Mouse (Mus musculus): ENCODE data around the gene Inpp5k. TPM values are rescaled to one million over a fixed set of nuclear protein-coding genes. Genes with fewer than 3 reads are reported as not detected.

Gene Inpp5k
- polyA plus RNA-seq (2016; fragmentation: Nextera tagmentation; extraction: Ambion mirVana): 18.6 and 20.1 TPM in 2 replicates

- peak; percentile 99 for ATAC-seq (ENCODE audit: insufficient number of reproducible peaks, insufficient read depth, low FRiP score, low TSS enrichment, low read depth)
- Histone ChIP-seq H3K36me3 (peaks cover 29% of the 10 kb centered on the region), H3K9ac (replicated peaks) (peak within 1 kb of the TSS; percentile 64), H3K27me3 (no peaks in the 10 kb centered on the region), H3K27ac (peak within 1 kb of the TSS; percentile 78), H3K9me3 (no peaks in the 10 kb centered on the region), H3K4me1 (replicated peaks) (peaks cover 20% of the 10 kb centered on the region), H3K4me2 (peak within 1 kb of the TSS; percentile 81), H3K4me3 (replicated peaks) (peak within 1 kb of the TSS; percentile 70)
- WGBS: under 1% methylated on average over 53 of the region's 53 CpGs
Observed at GRCm38 (mm10) chr11:75630645-75631229, at the start of gene Inpp5k. Inpp5k (plus strand) TSS chr11:75630988.

DNA sequence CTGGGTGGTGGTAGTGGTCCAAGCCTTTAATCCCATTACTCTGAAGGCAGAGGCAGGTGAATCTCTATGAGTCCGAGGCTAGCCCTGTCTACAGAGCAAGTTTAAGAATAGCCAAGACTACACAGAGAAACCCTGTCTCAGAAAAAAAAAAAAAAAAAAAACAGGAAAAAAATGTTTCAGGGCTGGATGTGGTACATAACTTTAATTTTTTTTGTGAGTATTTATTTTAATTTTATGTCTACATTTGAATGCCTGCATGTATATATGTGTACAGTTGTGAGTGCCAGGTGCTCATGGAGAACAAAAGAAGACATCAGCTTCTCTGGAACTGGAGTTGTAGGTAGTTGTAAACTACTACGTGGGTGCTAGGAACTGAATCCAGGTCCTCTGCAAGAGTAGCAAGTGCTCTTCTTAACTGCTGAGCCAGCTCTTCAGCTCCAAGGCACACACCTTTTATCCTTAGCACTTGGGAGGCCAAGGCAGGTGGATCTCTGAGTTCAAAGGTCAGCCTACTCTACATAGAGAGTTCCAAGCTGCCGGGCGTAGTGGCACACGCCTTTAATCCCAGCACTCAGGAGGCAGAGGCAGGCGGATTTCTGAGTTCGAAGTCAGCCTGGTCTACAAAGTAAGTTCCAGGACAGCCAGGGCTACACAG lies 49.2 kb upstream of the Inpp5k start:
- H3K27me3 ChIP-seq: no peaks in the 10 kb centered on the region
- no peaks in the 10 kb centered on the region for H3K4me1 ChIP-seq (replicated peaks)
- H3K9me3 ChIP-seq: no peaks in the 10 kb centered on the region
- 90% methylated on average over 7 of the region's 7 CpGs for WGBS
- no peak overlapping the region for H3K4me3 ChIP-seq (replicated peaks)
- ATAC-seq (ENCODE audit: insufficient number of reproducible peaks, insufficient read depth, low FRiP score, low TSS enrichment, low read depth): no peak
- no peak overlapping the region for H3K27ac ChIP-seq
- H3K36me3 ChIP-seq: no peaks in the 10 kb centered on the region
- H3K4me2 ChIP-seq: no peak overlapping the region
- no peak overlapping the region for H3K9ac ChIP-seq (replicated peaks)

DNA sequence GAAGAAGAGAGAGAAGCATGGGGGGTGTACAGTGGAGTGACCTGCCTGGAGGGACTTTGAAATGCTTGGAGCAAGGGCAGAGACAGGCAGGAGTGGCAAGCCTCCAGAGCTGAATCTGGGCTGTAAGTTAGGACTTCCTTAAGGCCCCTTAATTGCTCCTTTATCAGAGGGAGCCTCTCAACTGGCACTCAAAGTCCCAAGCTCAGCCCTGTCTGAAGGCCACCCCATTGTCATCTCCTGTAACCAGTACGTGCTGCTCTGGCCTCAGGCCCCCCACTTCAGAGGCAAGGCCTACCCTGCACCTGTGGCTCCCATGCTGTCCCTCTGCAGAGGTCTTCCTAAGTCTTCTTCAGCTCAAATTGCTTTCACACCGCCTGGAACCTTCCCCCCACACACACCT lies 47.3 kb upstream of the Inpp5k start:
- no peak overlapping the region for H3K9ac ChIP-seq (replicated peaks)
- peaks cover 2% of the 10 kb centered on the region for H3K4me1 ChIP-seq (replicated peaks)
- H3K4me3 ChIP-seq (replicated peaks): no peak overlapping the region
- WGBS: 68% methylated on average over 2 of the region's 2 CpGs
- no peak for ATAC-seq (ENCODE audit: insufficient number of reproducible peaks, insufficient read depth, low FRiP score, low TSS enrichment, low read depth)
- no peaks in the 10 kb centered on the region for H3K9me3 ChIP-seq
- H3K4me2 ChIP-seq: no peak overlapping the region
- H3K27ac ChIP-seq: no peak overlapping the region
- H3K27me3 ChIP-seq: no peaks in the 10 kb centered on the region
- H3K36me3 ChIP-seq: no peaks in the 10 kb centered on the region

GRCm38 (mm10) chr11:75585061-75585460 lies 45.7 kb upstream of the Inpp5k start:
- Histone ChIP-seq H3K9ac (replicated peaks) (no peak overlapping the region), H3K4me3 (replicated peaks) (no peak overlapping the region), H3K27ac (no peak overlapping the region), H3K9me3 (no peaks in the 10 kb centered on the region), H3K27me3 (no peaks in the 10 kb centered on the region), H3K4me2 (no peak overlapping the region), H3K4me1 (replicated peaks) (peaks cover 17% of the 10 kb centered on the region), H3K36me3 (no peaks in the 10 kb centered on the region)
- ATAC-seq (ENCODE audit: insufficient number of reproducible peaks, insufficient read depth, low FRiP score, low TSS enrichment, low read depth): no peak
- 71% methylated on average over 4 of the region's 4 CpGs for WGBS

- ATAC-seq (ENCODE audit: insufficient number of reproducible peaks, insufficient read depth, low FRiP score, low TSS enrichment, low read depth): no peak
- no peak overlapping the region for H3K4me3 ChIP-seq (replicated peaks)
- WGBS: 78% methylated on average over 5 of the region's 5 CpGs
Observed at GRCm38 (mm10) chr11:75585978-75586377, 44.8 kb upstream of the Inpp5k start.

GRCm38 (mm10) chr11:75586963-75587362 lies 43.8 kb upstream of the Inpp5k start:
- 81% methylated on average over 5 of the region's 5 CpGs for WGBS

More at GRCm38 (mm10) chr11:75585978-75586377, 44.8 kb upstream of the Inpp5k start:
- Histone ChIP-seq H3K27ac (no peak overlapping the region), H3K36me3 (no peaks in the 10 kb centered on the region), H3K27me3 (no peaks in the 10 kb centered on the region), H3K9me3 (no peaks in the 10 kb centered on the region), H3K9ac (replicated peaks) (no peak overlapping the region), H3K4me2 (no peak overlapping the region), H3K4me1 (replicated peaks) (peaks cover 20% of the 10 kb centered on the region)

DNA sequence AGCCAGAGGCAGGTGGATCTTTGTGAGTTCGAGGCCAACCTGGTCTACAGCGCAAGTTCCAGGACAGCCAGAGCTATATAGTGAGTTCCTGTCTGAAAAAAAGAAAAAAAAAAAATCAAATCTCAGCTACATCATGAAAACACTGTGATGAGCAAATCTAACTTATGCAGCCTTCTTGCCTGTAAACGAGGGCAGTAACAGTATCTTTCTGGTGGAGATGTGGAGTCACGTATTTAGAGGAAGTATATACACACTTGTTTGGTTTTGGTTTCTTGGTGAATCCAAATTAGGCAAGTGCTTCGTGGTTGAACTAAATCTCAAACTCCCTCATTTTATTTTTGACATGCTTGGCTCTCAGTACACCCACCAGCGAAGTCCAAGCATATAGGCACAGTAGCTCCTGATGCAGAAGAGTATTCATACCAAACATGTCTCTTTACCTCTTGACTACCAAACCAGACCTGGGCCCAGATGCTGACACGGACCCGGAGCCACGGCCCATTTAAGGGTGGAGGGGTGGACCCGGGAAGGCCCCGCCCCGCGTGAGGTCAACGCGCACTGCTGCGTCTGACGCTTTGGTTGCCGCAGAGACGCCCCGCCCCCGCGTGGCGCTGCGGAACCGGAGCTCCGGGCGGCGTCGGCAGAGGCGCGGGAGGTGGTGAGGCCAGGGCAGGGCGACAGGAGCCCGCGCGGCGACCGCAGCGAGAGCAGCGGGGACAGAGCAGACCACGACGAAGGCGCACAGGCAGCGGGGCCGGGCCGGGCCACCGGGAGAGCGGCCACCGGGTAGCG lies 43.1 kb upstream of the Inpp5k start, which contains the start of gene Pitpna:
Pitpna (plus strand) TSS at position 605 of the 792 bp plus-strand sequence.
- Histone ChIP-seq H3K4me3 (replicated peaks) (peak within 1 kb of the TSS; percentile 95), H3K36me3 (peaks cover 8% of the 10 kb centered on the region), H3K9me3 (no peaks in the 10 kb centered on the region), H3K4me1 (replicated peaks) (peaks cover 20% of the 10 kb centered on the region), H3K4me2 (peak within 1 kb of the TSS; percentile 95), H3K27me3 (no peaks in the 10 kb centered on the region), H3K9ac (replicated peaks) (peak within 1 kb of the TSS; percentile 97), H3K27ac (peak within 1 kb of the TSS; percentile 87)
- peak; percentile 87 for ATAC-seq (ENCODE audit: insufficient number of reproducible peaks, insufficient read depth, low FRiP score, low TSS enrichment, low read depth)
- 6% methylated on average over 48 of the region's 49 CpGs for WGBS

More at GRCm38 (mm10) chr11:75586963-75587362, 43.8 kb upstream of the Inpp5k start:
- peaks cover under 1% of the 10 kb centered on the region; the same call in 1 of the 2 replicates for H3K36me3 ChIP-seq
- peak overlapping the region; percentile 40; the same call in 1 of the 2 replicates for H3K9ac ChIP-seq (replicated peaks)
- ATAC-seq (ENCODE audit: insufficient number of reproducible peaks, insufficient read depth, low FRiP score, low TSS enrichment, low read depth): no peak
- H3K4me2 ChIP-seq: no peak overlapping the region
- H3K4me1 ChIP-seq (replicated peaks): peaks cover 20% of the 10 kb centered on the region
- no peaks in the 10 kb centered on the region for H3K9me3 ChIP-seq
- H3K27me3 ChIP-seq: no peaks in the 10 kb centered on the region
- H3K27ac ChIP-seq: no peak overlapping the region
- H3K4me3 ChIP-seq (replicated peaks): no peak overlapping the region

DNA sequence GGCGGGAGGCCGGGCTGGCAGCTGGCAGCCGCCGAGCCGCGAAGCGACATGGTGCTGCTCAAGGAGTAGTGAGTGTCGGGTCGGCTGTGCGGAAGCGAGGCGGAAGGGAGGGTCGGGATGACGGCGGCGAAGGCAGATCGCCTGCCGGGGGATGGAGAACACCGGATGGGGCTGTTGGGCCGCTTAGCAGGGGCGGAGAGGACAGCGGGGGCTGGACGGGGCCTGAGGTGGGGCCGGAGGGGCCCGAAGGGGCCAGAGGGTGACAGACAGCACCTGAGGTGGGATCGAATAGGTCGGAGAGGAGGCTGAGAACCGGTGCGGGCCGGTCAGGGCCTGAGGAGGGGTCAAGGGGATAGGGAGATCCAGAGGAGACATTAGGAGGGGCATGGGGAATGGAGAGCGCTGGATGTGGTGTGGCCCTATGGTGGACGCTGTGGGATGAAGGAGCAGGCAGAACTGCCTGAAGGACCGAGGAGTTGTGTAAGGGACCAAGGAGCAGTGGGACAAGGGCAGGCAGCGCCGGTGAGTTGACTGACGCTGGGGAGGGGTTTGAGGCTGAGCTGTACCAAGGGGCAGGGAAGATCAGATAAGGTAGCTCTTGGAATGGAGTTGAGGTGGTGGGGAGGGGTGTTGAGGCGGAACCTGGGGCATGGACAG lies 42.4 kb upstream of the Inpp5k start:
- no peaks in the 10 kb centered on the region for H3K9me3 ChIP-seq
- peak overlapping the region; percentile 87 for H3K27ac ChIP-seq
- peak overlapping the region; percentile 97 for H3K9ac ChIP-seq (replicated peaks)
- H3K4me3 ChIP-seq (replicated peaks): peak overlapping the region; percentile 95
- H3K4me1 ChIP-seq (replicated peaks): peaks cover 20% of the 10 kb centered on the region
- H3K36me3 ChIP-seq: peaks cover 15% of the 10 kb centered on the region
- ATAC-seq (ENCODE audit: insufficient number of reproducible peaks, insufficient read depth, low FRiP score, low TSS enrichment, low read depth): peak; percentile 57
- WGBS: 1% methylated on average over 37 of the region's 37 CpGs
- H3K4me2 ChIP-seq: peak overlapping the region; percentile 95
- no peaks in the 10 kb centered on the region for H3K27me3 ChIP-seq

DNA sequence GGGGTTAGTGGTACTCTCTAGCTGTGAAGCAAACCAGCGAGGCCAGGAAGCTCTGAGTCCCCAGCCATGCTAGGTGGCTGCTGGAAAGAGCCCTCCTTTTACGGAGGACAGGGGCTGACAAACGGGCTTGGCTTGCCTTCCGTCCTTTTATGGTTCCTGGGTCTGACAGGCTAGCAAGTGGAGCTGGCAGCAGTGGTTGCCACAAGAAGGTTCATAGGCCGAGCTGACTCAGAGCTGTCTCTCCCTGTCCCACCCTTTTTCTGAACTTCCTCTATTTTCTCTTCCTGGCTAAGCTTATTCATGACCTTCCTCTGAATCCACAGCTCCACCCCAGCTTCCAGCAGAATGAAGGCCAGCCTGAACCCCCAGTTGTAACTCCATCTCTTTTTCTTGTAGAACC lies 38.2 kb upstream of the Inpp5k start:
- H3K9ac ChIP-seq (replicated peaks): no peak overlapping the region
- H3K9me3 ChIP-seq: no peaks in the 10 kb centered on the region
- H3K27ac ChIP-seq: no peak overlapping the region
- H3K4me3 ChIP-seq (replicated peaks): no peak overlapping the region
- H3K36me3 ChIP-seq: peaks cover 55% of the 10 kb centered on the region
- no peak overlapping the region for H3K4me2 ChIP-seq
- WGBS: 85% methylated on average over 5 of the region's 5 CpGs
- H3K27me3 ChIP-seq: no peaks in the 10 kb centered on the region
- ATAC-seq (ENCODE audit: insufficient number of reproducible peaks, insufficient read depth, low FRiP score, low TSS enrichment, low read depth): no peak
- peaks cover 20% of the 10 kb centered on the region for H3K4me1 ChIP-seq (replicated peaks)

GRCm38 (mm10) chr11:75594431-75594830 lies 36.4 kb upstream of the Inpp5k start:
- WGBS: 79% methylated on average over 9 of the region's 9 CpGs
- Histone ChIP-seq H3K36me3 (peaks cover 73% of the 10 kb centered on the region), H3K4me1 (replicated peaks) (peaks cover 9% of the 10 kb centered on the region), H3K27ac (no peak overlapping the region), H3K4me2 (no peak overlapping the region), H3K9ac (replicated peaks) (no peak overlapping the region), H3K9me3 (no peaks in the 10 kb centered on the region), H3K27me3 (no peaks in the 10 kb centered on the region), H3K4me3 (replicated peaks) (no peak overlapping the region)
- ATAC-seq (ENCODE audit: insufficient number of reproducible peaks, insufficient read depth, low FRiP score, low TSS enrichment, low read depth): no peak

- no peak overlapping the region for H3K9ac ChIP-seq (replicated peaks)
- peaks cover 79% of the 10 kb centered on the region for H3K36me3 ChIP-seq
- no peaks in the 10 kb centered on the region for H3K9me3 ChIP-seq
- no peak overlapping the region for H3K27ac ChIP-seq
- no peaks in the 10 kb centered on the region for H3K27me3 ChIP-seq
- H3K4me3 ChIP-seq (replicated peaks): no peak overlapping the region
- H3K4me2 ChIP-seq: no peak overlapping the region
- no peak for ATAC-seq (ENCODE audit: insufficient number of reproducible peaks, insufficient read depth, low FRiP score, low TSS enrichment, low read depth)
- WGBS: 82% methylated on average over 2 of the region's 2 CpGs
- H3K4me1 ChIP-seq (replicated peaks): no peaks in the 10 kb centered on the region
Observed at GRCm38 (mm10) chr11:75595404-75595803, 35.4 kb upstream of the Inpp5k start.

Data from limb, embryonic 12.5 days (tissue).